Mouse (Mus musculus) cerebellum, adult 2 months (tissue): ENCODE results near the gene Slc5a10.

ENCODE experiments used
- CTCF ChIP-seq: fragments of 200-500 bp; IDR thresholded peaks from 2 replicates; pipeline ENCODE4 v1.5.1; 2011; ENCODE audit warnings: low read depth, mild to moderate bottlenecking, control low read depth, low read length, moderate library complexity, borderline replicate concordance; ENCODE audit not compliant: insufficient read depth
- POLR2A ChIP-seq: fragments of 200-500 bp; IDR thresholded peaks from 2 replicates; pipeline ENCODE4 v1.6.1; 2011; ENCODE audit warnings: low read length, control low read depth, borderline replicate concordance; ENCODE audit not compliant: insufficient read depth

DNA sequence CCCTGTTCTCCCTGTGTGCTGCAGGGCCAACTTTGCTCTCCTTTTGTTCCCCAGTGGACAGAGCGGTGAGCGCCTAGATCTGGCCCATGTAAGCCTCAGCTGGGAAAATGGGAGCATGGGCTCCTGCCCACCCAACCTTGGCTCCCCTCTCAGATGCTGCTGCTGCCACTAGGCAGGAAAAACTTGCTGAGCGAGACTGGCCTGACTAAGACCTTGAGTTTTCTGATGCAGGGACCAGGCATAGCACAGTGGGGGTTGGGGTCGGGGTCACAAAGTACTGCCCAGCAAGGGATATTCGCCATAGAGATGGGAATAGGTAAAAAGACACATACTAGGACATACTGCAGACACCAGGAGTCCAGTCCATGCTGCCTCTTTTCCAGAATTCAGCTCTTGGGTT lies 53.4 kb downstream of the Slc5a10 start:
- TF ChIP-seq CTCF, result no peak
- TF ChIP-seq POLR2A, result no peak
